Mouse (Mus musculus): ENCODE results near the gene Psma3. TPM values are rescaled to one million over a fixed set of nuclear protein-coding genes. Genes with fewer than 3 reads are reported as not detected.
"Not testable (repeated sequence)": the region's sequence is repeated elsewhere in the genome, so short reads cannot be mapped to it uniquely, and the experiment has no call there.

The Psma3 gene
- polyA plus RNA-seq, 1 experiment from 2014 or later: 582 TPM

- H3K9ac ChIP-seq (ENCODE audit: low read length): peak overlapping the region; percentile 80
- peak; percentile 71 for ATAC-seq (ENCODE audit: low read depth)
- peak overlapping the region; percentile 97 for H3K27ac ChIP-seq (ENCODE audit: low read length)
- H3K4me2 ChIP-seq (ENCODE audit: low read depth, low read length): peak overlapping the region; percentile 84
- H3K4me1 ChIP-seq (replicated peaks; ENCODE audit: control insufficient read depth, insufficient read depth, low read length): peaks cover 19% of the 10 kb centered on the region
- no peaks in the 10 kb centered on the region for H3K27me3 ChIP-seq (ENCODE audit: control insufficient read depth, insufficient read depth, low read depth, low read length)
- H3K36me3 ChIP-seq (ENCODE audit: control insufficient read depth, insufficient read depth, low read length): peaks cover under 1% of the 10 kb centered on the region
- peak overlapping the region; percentile 97 for H3K4me3 ChIP-seq (ENCODE audit: low read length)
- WGBS: under 1% methylated on average over 24 of the region's 32 CpGs
- no peaks in the 10 kb centered on the region for H3K9me3 ChIP-seq (ENCODE audit: control insufficient read depth, low read length)
These were observed 40.5 kb downstream of the Psma3 start for GRCm38 (mm10) chr12:71014845-71015362.

- Histone ChIP-seq H3K9me3 (ENCODE audit: control insufficient read depth, low read length) (no peaks in the 10 kb centered on the region), H3K27me3 (ENCODE audit: control insufficient read depth, insufficient read depth, low read depth, low read length) (no peaks in the 10 kb centered on the region), H3K9ac (ENCODE audit: low read length) (peak within 1 kb of the TSS; percentile 94), H3K4me2 (ENCODE audit: low read depth, low read length) (peak within 1 kb of the TSS; percentile 84), H3K4me3 (ENCODE audit: low read length) (peak within 1 kb of the TSS; percentile 97), H3K27ac (ENCODE audit: low read length) (peak within 1 kb of the TSS; percentile 99), H3K4me1 (replicated peaks; ENCODE audit: control insufficient read depth, insufficient read depth, low read length) (peaks cover 19% of the 10 kb centered on the region), H3K36me3 (ENCODE audit: control insufficient read depth, insufficient read depth, low read length) (peaks cover 4% of the 10 kb centered on the region)
- ATAC-seq (ENCODE audit: low read depth): peak; percentile 99
- WGBS: under 1% methylated on average over 61 of the region's 61 CpGs
These were observed 41.2 kb downstream of the Psma3 start, which contains the start of gene Arid4a for GRCm38 (mm10) chr12:71015363-71016210. Gene Arid4a (plus strand): TSS chr12:71015990.

GRCm38 (mm10) chr12:71016211-71016502 is 41.7 kb downstream of the Psma3 start:
- Histone ChIP-seq H3K27ac (ENCODE audit: low read length) (peak overlapping the region; percentile 99), H3K9me3 (ENCODE audit: control insufficient read depth, low read length) (no peaks in the 10 kb centered on the region), H3K4me2 (ENCODE audit: low read depth, low read length) (peak overlapping the region; percentile 62), H3K27me3 (ENCODE audit: control insufficient read depth, insufficient read depth, low read depth, low read length) (no peaks in the 10 kb centered on the region), H3K36me3 (ENCODE audit: control insufficient read depth, insufficient read depth, low read length) (peaks cover 7% of the 10 kb centered on the region), H3K4me1 (replicated peaks; ENCODE audit: control insufficient read depth, insufficient read depth, low read length) (peaks cover 19% of the 10 kb centered on the region), H3K9ac (ENCODE audit: low read length) (peak overlapping the region; percentile 94), H3K4me3 (ENCODE audit: low read length) (peak overlapping the region; percentile 97)
- WGBS: under 1% methylated on average over 30 of the region's 33 CpGs
- no peak for ATAC-seq (ENCODE audit: low read depth)

GRCm38 (mm10) chr12:71016503-71017241 is 42.3 kb downstream of the Psma3 start:
- H3K4me2 ChIP-seq (ENCODE audit: low read depth, low read length): peak overlapping the region; percentile 62
- H3K4me3 ChIP-seq (ENCODE audit: low read length): peak overlapping the region; percentile 97
- peak; percentile 27 for ATAC-seq (ENCODE audit: low read depth)
- no peaks in the 10 kb centered on the region for H3K27me3 ChIP-seq (ENCODE audit: control insufficient read depth, insufficient read depth, low read depth, low read length)
- under 1% methylated on average over 25 of the region's 82 CpGs for WGBS
- peak overlapping the region; percentile 94 for H3K9ac ChIP-seq (ENCODE audit: low read length)
- H3K27ac ChIP-seq (ENCODE audit: low read length): peak overlapping the region; percentile 99
- no peaks in the 10 kb centered on the region for H3K9me3 ChIP-seq (ENCODE audit: control insufficient read depth, low read length)
- H3K36me3 ChIP-seq (ENCODE audit: control insufficient read depth, insufficient read depth, low read length): peaks cover 7% of the 10 kb centered on the region
- peaks cover 19% of the 10 kb centered on the region for H3K4me1 ChIP-seq (replicated peaks; ENCODE audit: control insufficient read depth, insufficient read depth, low read length)

GRCm38 (mm10) chr12:71017242-71017571 is 42.8 kb downstream of the Psma3 start:
- H3K4me1 ChIP-seq (replicated peaks; ENCODE audit: control insufficient read depth, insufficient read depth, low read length): peaks cover 14% of the 10 kb centered on the region
- no peak for ATAC-seq (ENCODE audit: low read depth)
- H3K36me3 ChIP-seq (ENCODE audit: control insufficient read depth, insufficient read depth, low read length): peaks cover 10% of the 10 kb centered on the region
- peak overlapping the region; percentile 97 for H3K4me3 ChIP-seq (ENCODE audit: low read length)
- H3K9me3 ChIP-seq (ENCODE audit: control insufficient read depth, low read length): no peaks in the 10 kb centered on the region
- peak overlapping the region; percentile 99 for H3K27ac ChIP-seq (ENCODE audit: low read length)
- no peaks in the 10 kb centered on the region for H3K27me3 ChIP-seq (ENCODE audit: control insufficient read depth, insufficient read depth, low read depth, low read length)
- peak overlapping the region; percentile 94 for H3K9ac ChIP-seq (ENCODE audit: low read length)
- peak overlapping the region; percentile 62 for H3K4me2 ChIP-seq (ENCODE audit: low read depth, low read length)
- WGBS: 3% methylated on average over 5 of the region's 5 CpGs

- no peaks in the 10 kb centered on the region for H3K9me3 ChIP-seq (ENCODE audit: control insufficient read depth, low read length)
- H3K9ac ChIP-seq (ENCODE audit: low read length): no peak overlapping the region
- H3K4me3 ChIP-seq (ENCODE audit: low read length): no peak overlapping the region
- no peaks in the 10 kb centered on the region for H3K27me3 ChIP-seq (ENCODE audit: control insufficient read depth, insufficient read depth, low read depth, low read length)
- WGBS: 72% methylated on average over 10 of the region's 10 CpGs
- ATAC-seq (ENCODE audit: low read depth): no peak
- peaks cover 14% of the 10 kb centered on the region for H3K4me1 ChIP-seq (replicated peaks; ENCODE audit: control insufficient read depth, insufficient read depth, low read length)
- H3K36me3 ChIP-seq (ENCODE audit: control insufficient read depth, insufficient read depth, low read length): peaks cover 13% of the 10 kb centered on the region
- H3K4me2 ChIP-seq (ENCODE audit: low read depth, low read length): 0 out of 2 replicates have a peak overlapping the region, but pooled peaks have one; percentile 35
- no peak overlapping the region for H3K27ac ChIP-seq (ENCODE audit: low read length)
These were observed 43.4 kb downstream of the Psma3 start for GRCm38 (mm10) chr12:71017827-71018226.

GRCm38 (mm10) chr12:71019211-71019610 is 44.8 kb downstream of the Psma3 start:
- H3K9me3 ChIP-seq (ENCODE audit: control insufficient read depth, low read length): no peaks in the 10 kb centered on the region
- H3K27ac ChIP-seq (ENCODE audit: low read length): no peak overlapping the region
- H3K4me3 ChIP-seq (ENCODE audit: low read length): no peak overlapping the region
- no peak overlapping the region for H3K4me2 ChIP-seq (ENCODE audit: low read depth, low read length)
- peaks cover 3% of the 10 kb centered on the region for H3K4me1 ChIP-seq (replicated peaks; ENCODE audit: control insufficient read depth, insufficient read depth, low read length)
- WGBS: 85% methylated on average over 8 of the region's 8 CpGs
- ATAC-seq (ENCODE audit: low read depth): no peak
- no peak overlapping the region for H3K9ac ChIP-seq (ENCODE audit: low read length)
- H3K27me3 ChIP-seq (ENCODE audit: control insufficient read depth, insufficient read depth, low read depth, low read length): no peaks in the 10 kb centered on the region
- peaks cover 27% of the 10 kb centered on the region for H3K36me3 ChIP-seq (ENCODE audit: control insufficient read depth, insufficient read depth, low read length)

GRCm38 (mm10) chr12:71024411-71024810 is 50.0 kb downstream of the Psma3 start:
- ATAC-seq (ENCODE audit: low read depth): no peak

GRCm38 (mm10) chr12:71028265-71028664 is 53.8 kb downstream of the Psma3 start:
- peaks cover 35% of the 10 kb centered on the region for H3K36me3 ChIP-seq (ENCODE audit: control insufficient read depth, insufficient read depth, low read length)
- H3K4me3 ChIP-seq (ENCODE audit: low read length); H3K4me2 ChIP-seq (ENCODE audit: low read depth, low read length); H3K9ac ChIP-seq (ENCODE audit: low read length); H3K27ac ChIP-seq (ENCODE audit: low read length); ATAC-seq (ENCODE audit: low read depth); H3K27me3 ChIP-seq (ENCODE audit: control insufficient read depth, insufficient read depth, low read depth, low read length); H3K9me3 ChIP-seq (ENCODE audit: control insufficient read depth, low read length); H3K4me1 ChIP-seq (replicated peaks; ENCODE audit: control insufficient read depth, insufficient read depth, low read length): not testable (repeated sequence)
- 93% methylated on average over 8 of the region's 8 CpGs for WGBS

More at GRCm38 (mm10) chr12:71024411-71024810, 50.0 kb downstream of the Psma3 start:
- Histone ChIP-seq H3K4me2 (ENCODE audit: low read depth, low read length) (no peak overlapping the region), H3K9me3 (ENCODE audit: control insufficient read depth, low read length) (no peaks in the 10 kb centered on the region), H3K4me3 (ENCODE audit: low read length) (no peak overlapping the region), H3K4me1 (replicated peaks; ENCODE audit: control insufficient read depth, insufficient read depth, low read length) (no peaks in the 10 kb centered on the region), H3K36me3 (ENCODE audit: control insufficient read depth, insufficient read depth, low read length) (peaks cover 52% of the 10 kb centered on the region), H3K27ac (ENCODE audit: low read length) (no peak overlapping the region), H3K27me3 (ENCODE audit: control insufficient read depth, insufficient read depth, low read depth, low read length) (no peaks in the 10 kb centered on the region), H3K9ac (ENCODE audit: low read length) (no peak overlapping the region)
- 91% methylated on average over 10 of the region's 10 CpGs for WGBS
